In the genomic region with DNA sequence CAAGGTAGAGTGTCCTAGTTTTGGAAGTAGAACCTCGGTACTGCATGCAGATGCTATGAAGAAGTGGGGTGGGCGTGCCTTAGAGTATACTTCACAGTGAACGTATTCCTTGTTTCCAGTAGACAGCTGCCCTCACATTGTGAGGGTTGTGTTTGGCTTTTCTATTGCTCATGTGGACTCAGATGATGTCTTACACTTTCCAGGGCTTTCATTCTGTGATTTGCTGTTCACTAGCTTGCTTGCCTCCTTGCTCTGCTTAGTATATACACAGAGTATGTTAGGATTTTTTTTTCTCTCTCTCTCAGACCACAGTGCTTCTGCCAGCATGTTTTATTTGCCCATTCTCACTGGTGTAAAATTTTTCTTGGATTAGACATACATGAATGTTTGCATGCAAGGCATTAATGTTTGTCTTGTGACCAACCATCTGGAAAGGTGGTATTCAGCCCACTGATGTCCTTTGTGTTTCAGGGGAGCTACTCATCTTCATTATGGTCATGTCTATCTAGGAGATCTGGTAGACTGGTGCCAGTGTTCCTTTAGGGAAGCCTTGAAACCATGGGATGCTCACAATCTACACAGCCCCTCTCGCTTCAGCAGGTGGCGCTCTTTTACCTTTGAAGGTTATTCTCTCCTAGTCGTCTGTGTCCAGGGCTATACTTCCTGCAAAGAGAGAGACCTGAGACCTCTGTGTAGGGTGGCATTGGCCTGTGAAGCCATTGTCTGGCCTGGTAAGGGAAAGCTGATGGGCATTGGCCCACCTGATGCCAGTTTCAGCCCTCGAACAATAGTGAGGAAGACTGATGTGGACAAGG, we compare ENCODE assay signal across 8 mouse cellular contexts.
DNase-seq lines count a peak whose midpoint lies in the region; ATAC-seq and TF ChIP-seq lines count a peak whose summit lies in the region.

No protein-coding gene starts in this region.

- peak; percentile 79 for TF ChIP-seq CTCF in hindbrain, postnatal 0 days (IDR thresholded peaks at IDR 0.05; ENCODE audit: low read depth)

- no peaks in the 10 kb centered on the region for H3K27me3 ChIP-seq in hindbrain, postnatal 0 days (ENCODE audit: insufficient read depth, low read length)

- H3K27ac ChIP-seq in hindbrain, postnatal 0 days = no peak overlapping the region

- 48% methylated on average over 7 of the region's 7 CpGs for WGBS in hindbrain, postnatal 0 days

- H3K4me2 ChIP-seq in hindbrain, postnatal 0 days (ENCODE audit: low read depth, low read length) = no peak overlapping the region

- no peak overlapping the region for H3K4me3 ChIP-seq in hindbrain, postnatal 0 days (ENCODE audit: low read length)

- H3K36me3 ChIP-seq in hindbrain, postnatal 0 days (ENCODE audit: insufficient read depth, low read length) = no peaks in the 10 kb centered on the region

- no peaks in the 10 kb centered on the region for H3K9me3 ChIP-seq in hindbrain, postnatal 0 days (ENCODE audit: low read length)

- no peak overlapping the region for H3K9ac ChIP-seq in hindbrain, postnatal 0 days (replicated peaks; ENCODE audit: low read length)

- no peaks in the 10 kb centered on the region for H3K4me1 ChIP-seq in hindbrain, postnatal 0 days (ENCODE audit: insufficient read depth, low read length)

- ATAC-seq in hindbrain, postnatal 0 days = peak; percentile 79
- ATAC-seq in megakaryocyte-erythroid progenitor cell, adult 5-6 weeks (replicated peaks; ENCODE audit: low FRiP score, low TSS enrichment, poor library complexity, severe bottlenecking) = peak; percentile 59
- ATAC-seq in erythroid progenitor cell, adult 5-6 weeks (replicated peaks; ENCODE audit: low FRiP score, poor library complexity, severe bottlenecking) = no peak

- DNase-seq in WW6 (ENCODE audit: low read depth, low spot score) = peak; percentile 22
- DNase-seq in cerebellum, adult 9-10 months = peak; percentile 83
- DNase-seq in frontal cortex, adult 2 months (ENCODE audit: extremely low spot score in 1 of 2, low spot score in 1 of 2) = peak; percentile 49 to 87
- DNase-seq in hindbrain, postnatal 0 days (ENCODE audit: low spot score) = peak; percentile 83
- peak; percentile 59 for DNase-seq in left cerebral cortex, adult 11 months (ENCODE audit: low spot score)
- peak; percentile 57 for DNase-seq in skeletal muscle tissue, adult 2 months (ENCODE audit: low read depth, low spot score)

Comparison
In these comparisons a context has a peak if more than half of its experiments do, and no peak if none do; other contexts are left out.
1. DNase-seq: peak in every context shown above with its lines; median percentile 83 in cerebellum, adult 9-10 months; 83 in hindbrain, postnatal 0 days; 68 in frontal cortex, adult 2 months; 59 in left cerebral cortex, adult 11 months; 57 in skeletal muscle tissue, adult 2 months; 22 in WW6.